Mouse (Mus musculus) ES-E14 (cell line): ENCODE measurements around the gene Minpp1.

Source experiments
- CHD2 ChIP-seq: IDR thresholded peaks from 2 replicates; pipeline ENCODE4 v1.6.1; 2014; ENCODE audit warnings: mild to moderate bottlenecking, low read depth, low read length, inconsistent platforms
- HCFC1 ChIP-seq: IDR thresholded peaks from 2 replicates; pipeline ENCODE4 v1.6.1; 2012; ENCODE audit warnings: low read length, inconsistent platforms, borderline replicate concordance; ENCODE audit not compliant: insufficient read depth
- MAFK ChIP-seq: IDR thresholded peaks from 2 replicates; pipeline ENCODE4 v1.6.1; 2014; ENCODE audit warnings: mild to moderate bottlenecking, low read depth, low read length, inconsistent platforms; ENCODE audit not compliant: insufficient read depth
- ZC3H11A ChIP-seq: IDR thresholded peaks from 2 replicates; pipeline ENCODE4 v1.6.1; 2012; ENCODE audit warnings: low read depth, mild to moderate bottlenecking, inconsistent platforms, low read length, borderline replicate concordance
- ZNF384 ChIP-seq: IDR thresholded peaks from 2 replicates; pipeline ENCODE4 v1.6.1; 2012; ENCODE audit warnings: low read depth, low read length, inconsistent platforms

GRCm38 (mm10) chr19:32480791-32481442, 4.7 kb upstream of the Minpp1 start:
- no peak for TF ChIP-seq MAFK
- no peak for TF ChIP-seq ZNF384
- no peak for TF ChIP-seq CHD2
- TF ChIP-seq HCFC1: no peak
- no peak for TF ChIP-seq ZC3H11A
